Mouse (Mus musculus) heart, embryonic 15.5 days (tissue): ENCODE measurements at regions not wholly inside any gene's neighbourhood (a gene's known extent, or its start where the extent isn't known, plus 50 kb on each side); places are given as distances from the start of the nearest gene placed in this dataset.

Experiments used
- ATAC-seq: fragments of 200-750 bp; cut with Nextera tagmentation; replicated peaks from 2 replicates; pipeline ENCODE4 v1.8.0; 2017; ENCODE audit warnings: low read depth, moderate TSS enrichment; ENCODE audit not compliant: insufficient number of reproducible peaks, insufficient read depth, low FRiP score
- H3K27ac ChIP-seq: fragments of 300-500 bp; sonication (generic); 2 replicates; pipeline ENCODE4 v1.5.1; 2015; ENCODE audit warnings: mild to moderate bottlenecking, inconsistent platforms
- H3K27me3 ChIP-seq: fragments of 300-500 bp; sonication (generic); 2 replicates; pipeline ENCODE4 v1.6.1; 2015; ENCODE audit warnings: inconsistent platforms
- H3K36me3 ChIP-seq: fragments of 300-500 bp; sonication (generic); 2 replicates; pipeline ENCODE4 v1.6.1; 2015; ENCODE audit warnings: mild to moderate bottlenecking, inconsistent platforms
- H3K4me1 ChIP-seq: fragments of 300-500 bp; sonication (generic); replicated peaks from 2 replicates; pipeline ENCODE4 v1.6.1; 2015; ENCODE audit warnings: inconsistent platforms
- H3K4me2 ChIP-seq: fragments of 300-500 bp; sonication (generic); 2 replicates; pipeline ENCODE4 v1.6.1; 2015; ENCODE audit warnings: inconsistent platforms, mild to moderate bottlenecking, moderate library complexity
- H3K4me3 ChIP-seq: fragments of 300-500 bp; sonication (generic); 2 replicates; pipeline ENCODE4 v1.5.1; 2015; ENCODE audit warnings: mild to moderate bottlenecking, inconsistent platforms
- H3K9ac ChIP-seq: fragments of 300-500 bp; sonication (generic); 2 replicates; pipeline ENCODE4 v1.6.1; 2015; ENCODE audit warnings: mild to moderate bottlenecking, inconsistent platforms
- H3K9me3 ChIP-seq: fragments of 300-500 bp; sonication (generic); replicated peaks from 2 replicates; pipeline ENCODE4 v1.6.1; 2016; ENCODE audit warnings: inconsistent platforms
- WGBS: fragments of 180-500 bp; shearing (Covaris S2); methylation state at CpG from one replicate; pipeline ENCODE4 v1.1.7; 2015; ENCODE audit warnings: mixed read lengths; 5-methylcytosine and 5-hydroxymethylcytosine counted together

DNA sequence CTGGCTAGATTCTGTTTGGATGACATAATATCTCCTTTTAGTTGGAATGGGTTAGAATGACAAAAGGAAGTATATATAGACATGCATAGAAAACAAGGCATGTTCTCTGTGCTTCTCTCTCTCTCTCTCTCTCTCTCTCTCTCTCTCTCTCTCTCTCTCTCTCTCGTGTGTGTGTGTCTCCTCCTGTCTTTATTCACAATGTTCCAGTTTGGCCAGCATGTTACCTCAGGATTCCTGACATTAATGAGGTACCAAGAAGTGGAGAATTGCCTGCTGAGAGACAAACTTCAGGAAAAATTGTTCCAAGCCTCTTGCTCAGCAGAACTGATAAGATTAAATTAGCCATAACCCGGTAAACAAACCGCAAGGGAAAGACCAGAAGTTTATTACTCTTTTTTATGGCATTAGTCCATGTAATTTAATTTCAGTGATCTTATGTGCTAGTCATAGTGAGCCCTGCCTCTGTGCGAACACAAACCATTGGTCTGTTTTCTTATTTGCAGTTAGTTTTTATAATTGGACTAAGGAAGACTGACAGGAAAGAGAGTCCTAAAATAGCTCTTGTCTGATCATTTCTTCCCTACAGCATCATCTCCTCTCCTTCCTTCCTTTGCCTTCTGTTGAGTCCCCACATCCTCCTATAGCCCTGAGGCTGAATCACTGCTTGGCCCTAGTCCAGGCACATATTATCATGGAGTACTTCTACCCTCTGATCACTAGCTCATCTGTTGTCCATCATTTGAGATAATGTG, 323.5 kb upstream of the 1700056E22Rik start:
- no peak overlapping the region for H3K4me3 ChIP-seq
- H3K27me3 ChIP-seq = no peaks in the 10 kb centered on the region
- H3K27ac ChIP-seq = peak overlapping the region; percentile 20; the same call in 1 of the 2 replicates
- no peaks in the 10 kb centered on the region for H3K9me3 ChIP-seq
- no peak for ATAC-seq
- H3K9ac ChIP-seq = no peak overlapping the region
- H3K36me3 ChIP-seq = no peaks in the 10 kb centered on the region
- WGBS = 32% methylated on average over 4 of the region's 4 CpGs
- no peak overlapping the region for H3K4me2 ChIP-seq
- peaks cover 5% of the 10 kb centered on the region; the same call in 1 of the 2 replicates for H3K4me1 ChIP-seq

DNA sequence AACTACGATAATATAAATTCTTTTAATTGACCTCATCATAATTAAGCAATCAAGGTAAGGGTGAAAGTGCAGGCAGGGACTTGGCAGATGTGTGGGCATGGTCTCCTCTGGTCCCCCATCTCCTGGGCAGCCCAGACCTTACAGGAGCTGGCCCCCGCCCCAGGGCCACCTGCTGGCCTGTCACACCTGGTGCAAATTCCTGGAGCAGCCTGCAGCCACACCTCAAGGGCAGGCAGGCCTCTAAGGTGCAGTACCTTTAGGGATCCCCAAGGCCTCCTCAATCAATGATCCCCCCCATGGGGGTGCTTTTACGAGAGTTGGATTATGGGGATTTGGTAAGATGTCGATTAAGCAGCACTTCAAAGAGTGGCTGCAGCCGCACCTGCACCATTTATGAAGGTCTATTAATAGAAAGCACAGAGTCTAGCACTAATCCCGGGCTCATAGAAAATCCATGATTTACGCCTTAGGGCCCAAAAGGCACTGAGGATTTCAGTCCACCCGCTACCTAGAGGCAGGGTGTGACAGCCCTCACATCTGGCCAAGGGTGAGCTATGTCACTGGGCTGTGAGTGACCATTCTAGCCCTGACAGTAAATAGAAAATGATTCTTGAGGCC, 319.8 kb upstream of the 1700056E22Rik start:
- H3K4me2 ChIP-seq = no peak overlapping the region
- no peaks in the 10 kb centered on the region for H3K9me3 ChIP-seq
- peaks cover 5% of the 10 kb centered on the region; the same call in 1 of the 2 replicates for H3K4me1 ChIP-seq
- H3K27ac ChIP-seq = no peak overlapping the region
- no peak for ATAC-seq
- H3K4me3 ChIP-seq = no peak overlapping the region
- WGBS = 67% methylated on average over 8 of the region's 8 CpGs
- H3K36me3 ChIP-seq = no peaks in the 10 kb centered on the region
- H3K27me3 ChIP-seq = no peaks in the 10 kb centered on the region
- no peak overlapping the region for H3K9ac ChIP-seq

DNA sequence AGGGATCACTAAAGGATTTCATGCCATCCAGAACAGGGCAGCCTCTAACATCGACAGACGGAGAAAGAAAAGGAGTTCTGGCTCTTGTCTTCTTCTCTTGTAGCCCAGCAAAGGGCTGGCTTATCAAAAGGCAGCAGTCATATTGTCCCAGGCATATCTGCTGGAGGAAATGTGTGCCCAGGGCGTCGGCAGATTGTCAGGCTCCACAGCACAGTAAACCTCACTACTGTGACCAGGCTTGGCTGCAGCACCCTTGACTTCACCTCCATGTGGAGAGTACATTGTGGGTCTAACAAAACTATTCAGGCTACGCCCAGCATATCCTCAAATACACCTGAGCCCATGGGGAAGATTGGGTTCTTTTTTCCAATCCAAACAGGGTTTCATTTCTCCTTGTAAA, 317.7 kb upstream of the 1700056E22Rik start:
- WGBS = 36% methylated on average over 5 of the region's 5 CpGs
- Histone ChIP-seq H3K4me2 (no peak overlapping the region), H3K4me1 (no peaks in the 10 kb centered on the region), H3K9me3 (no peaks in the 10 kb centered on the region), H3K9ac (no peak overlapping the region), H3K36me3 (no peaks in the 10 kb centered on the region), H3K27ac (no peak overlapping the region), H3K27me3 (no peaks in the 10 kb centered on the region), H3K4me3 (no peak overlapping the region)
- ATAC-seq = no peak

DNA sequence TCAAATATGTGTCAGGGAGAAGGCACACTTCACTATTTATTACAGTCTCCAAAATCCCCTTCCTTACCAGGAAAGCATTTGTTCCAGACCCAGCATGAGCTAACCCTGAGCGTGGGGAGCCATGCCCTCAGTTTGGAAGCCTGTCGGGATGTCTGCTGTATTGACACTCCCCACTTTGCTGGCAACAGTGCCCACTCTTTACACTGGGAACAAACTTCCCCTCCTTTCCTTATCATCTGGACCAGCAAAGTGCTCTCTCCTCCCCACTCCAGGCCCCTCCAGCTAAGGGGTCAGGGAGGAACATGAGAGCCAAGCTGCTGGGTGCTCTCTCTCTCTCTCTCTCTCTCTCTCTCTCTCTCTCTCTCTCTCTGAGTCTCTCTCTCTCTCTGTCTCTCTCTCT, 310.7 kb upstream of the 1700056E22Rik start:
- Histone ChIP-seq H3K27me3 (no peaks in the 10 kb centered on the region), H3K27ac (no peak overlapping the region), H3K4me1 (no peaks in the 10 kb centered on the region), H3K9ac (no peak overlapping the region), H3K4me3 (no peak overlapping the region), H3K9me3 (no peaks in the 10 kb centered on the region), H3K4me2 (no peak overlapping the region), H3K36me3 (no peaks in the 10 kb centered on the region)
- no peak for ATAC-seq
- 45% methylated on average over 2 of the region's 2 CpGs for WGBS

DNA sequence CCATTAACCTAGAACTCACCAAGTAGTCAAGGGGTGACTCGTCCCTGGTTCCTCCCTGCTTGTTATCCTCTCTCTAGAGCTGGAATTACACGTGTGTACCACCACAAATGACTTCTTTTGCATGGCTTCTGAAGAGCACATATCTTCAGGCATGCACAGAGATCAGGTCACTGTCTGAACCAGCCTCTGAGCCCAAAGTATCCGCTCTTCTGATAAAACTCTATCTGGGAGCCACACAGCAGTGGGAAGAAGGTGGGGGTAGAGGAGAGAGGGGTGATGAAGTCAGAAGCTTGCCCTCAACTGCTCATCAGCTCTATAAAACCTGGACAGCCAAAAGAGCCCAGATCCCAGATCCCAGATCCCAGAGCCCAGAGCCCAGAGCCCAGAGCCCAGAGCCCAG, 301.9 kb upstream of the 1700056E22Rik start:
- no peak for ATAC-seq
- Histone ChIP-seq H3K9ac (no peak overlapping the region), H3K36me3 (no peaks in the 10 kb centered on the region), H3K27me3 (no peaks in the 10 kb centered on the region), H3K4me1 (no peaks in the 10 kb centered on the region), H3K9me3 (no peaks in the 10 kb centered on the region), H3K4me2 (no peak overlapping the region), H3K27ac (no peak overlapping the region), H3K4me3 (no peak overlapping the region)
- 72% methylated on average over 3 of the region's 3 CpGs for WGBS

DNA sequence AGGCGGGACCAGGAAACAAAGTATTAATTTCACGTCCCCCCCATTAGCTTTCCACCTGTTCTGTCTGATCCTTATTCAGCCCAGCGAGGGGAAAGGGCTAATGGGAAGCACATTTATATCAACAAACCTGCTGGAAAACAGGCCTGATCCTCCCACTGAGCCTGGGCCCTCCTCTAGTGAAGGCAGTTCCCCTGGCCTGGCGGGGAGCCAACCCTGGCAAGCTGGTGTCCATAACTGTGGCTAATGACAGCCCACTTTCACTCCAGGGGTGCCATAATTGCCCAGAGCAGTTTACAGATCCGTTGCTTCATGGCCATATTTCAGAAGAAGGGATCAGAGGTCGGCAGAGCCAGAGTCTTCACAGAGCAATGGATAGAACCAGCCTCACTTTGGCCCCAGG, 301.2 kb upstream of the 1700056E22Rik start:
- 57% methylated on average over 6 of the region's 6 CpGs for WGBS
- H3K4me3 ChIP-seq = no peak overlapping the region
- ATAC-seq = no peak
- no peak overlapping the region for H3K4me2 ChIP-seq
- H3K9me3 ChIP-seq = no peaks in the 10 kb centered on the region
- H3K4me1 ChIP-seq = no peaks in the 10 kb centered on the region
- no peaks in the 10 kb centered on the region for H3K36me3 ChIP-seq
- H3K9ac ChIP-seq = no peak overlapping the region
- H3K27ac ChIP-seq = no peak overlapping the region
- H3K27me3 ChIP-seq = no peaks in the 10 kb centered on the region

DNA sequence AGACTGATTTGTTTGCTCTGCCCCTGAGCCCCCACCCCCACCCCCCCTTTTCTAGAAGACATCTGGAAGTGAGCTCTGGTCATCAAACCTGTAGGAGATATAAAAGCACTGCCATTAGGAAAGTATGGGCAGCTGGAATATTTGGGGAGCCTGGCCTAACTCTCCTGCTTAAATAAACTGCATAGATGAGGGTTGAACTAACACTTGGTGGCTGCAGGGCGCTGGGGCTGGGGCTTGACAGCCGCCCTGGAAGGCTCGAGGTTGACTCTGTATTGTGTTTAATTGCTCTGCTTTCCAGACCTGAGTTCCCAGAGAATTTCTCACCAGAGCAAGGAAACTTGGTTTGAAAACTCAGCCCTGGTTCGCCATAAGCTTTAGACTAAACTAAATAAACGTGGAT, 300.7 kb upstream of the 1700056E22Rik start:
- Histone ChIP-seq H3K36me3 (no peaks in the 10 kb centered on the region), H3K9ac (no peak overlapping the region), H3K9me3 (no peaks in the 10 kb centered on the region), H3K27me3 (no peaks in the 10 kb centered on the region), H3K4me2 (no peak overlapping the region), H3K4me1 (no peaks in the 10 kb centered on the region), H3K27ac (no peak overlapping the region), H3K4me3 (no peak overlapping the region)
- ATAC-seq = no peak
- WGBS = 68% methylated on average over 5 of the region's 5 CpGs

DNA sequence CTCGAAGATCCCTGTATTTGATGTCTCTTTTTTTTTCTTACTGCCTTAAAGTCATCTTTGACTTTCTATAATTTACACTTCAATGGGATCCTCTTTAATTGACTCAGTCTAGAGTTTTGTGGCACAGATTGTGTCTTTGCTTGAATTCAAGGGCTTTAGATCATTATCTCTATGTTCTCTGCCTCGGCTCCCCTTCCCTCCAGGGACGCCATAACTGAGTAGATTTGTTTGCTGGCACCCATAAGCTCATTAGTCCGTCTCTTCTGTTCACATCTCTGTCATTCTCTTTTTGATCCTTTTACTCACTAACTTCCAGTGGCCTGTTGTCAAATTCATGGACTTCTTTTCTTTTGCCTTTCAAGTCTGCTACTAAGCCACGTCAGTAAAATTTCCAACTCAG, 299.0 kb upstream of the 1700056E22Rik start:
- no peak overlapping the region for H3K9ac ChIP-seq

DNA sequence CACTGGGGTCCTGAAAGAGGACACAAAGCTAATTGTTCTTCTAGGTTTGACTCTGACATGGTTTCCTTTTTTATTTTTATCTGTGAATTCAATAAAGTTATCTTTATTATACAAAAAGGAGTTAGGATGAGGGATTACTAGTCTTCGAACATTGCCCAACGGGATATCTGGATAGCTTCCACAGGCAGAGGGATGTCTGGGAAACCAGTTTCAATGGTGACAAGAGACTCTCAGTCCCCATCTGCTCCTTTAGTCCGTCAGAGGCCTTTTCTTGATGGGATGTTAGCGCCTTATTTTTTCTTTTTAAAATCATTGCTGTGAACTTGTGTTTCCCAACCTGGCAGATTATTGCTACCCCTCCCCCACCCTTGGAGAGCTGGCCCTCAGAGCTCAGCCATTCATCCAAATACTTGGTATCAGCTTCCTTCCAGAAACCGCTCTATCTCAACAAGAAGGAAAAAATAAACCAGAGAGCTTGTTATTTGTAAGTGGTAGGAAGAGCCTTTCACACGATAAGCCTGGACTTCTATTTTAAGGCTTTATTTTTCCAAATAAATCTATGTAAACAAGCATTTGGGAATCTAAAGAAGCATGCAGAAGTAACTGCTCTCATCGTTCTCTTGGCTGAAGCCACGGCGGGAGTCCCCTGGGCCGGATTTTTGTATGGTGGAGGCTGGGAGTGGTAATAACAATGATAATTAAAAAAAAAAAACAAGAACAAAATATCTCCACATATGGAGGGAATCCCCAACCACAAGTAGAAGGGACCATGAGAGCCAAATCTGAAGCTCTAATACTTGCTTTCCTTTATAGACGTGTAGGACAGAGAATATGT, 296.6 kb upstream of the 1700056E22Rik start:
- Histone ChIP-seq H3K9ac (no peak overlapping the region), H3K27me3 (no peaks in the 10 kb centered on the region), H3K4me2 (no peak overlapping the region), H3K36me3 (no peaks in the 10 kb centered on the region), H3K9me3 (no peaks in the 10 kb centered on the region), H3K4me3 (no peak overlapping the region), H3K27ac (no peak overlapping the region), H3K4me1 (no peaks in the 10 kb centered on the region)
- no peak for ATAC-seq
- WGBS = 61% methylated on average over 11 of the region's 11 CpGs

More for the DNA sequence above, 299.0 kb upstream of the 1700056E22Rik start:
- 85% methylated on average over 5 of the region's 5 CpGs for WGBS
- no peak overlapping the region for H3K4me2 ChIP-seq
- H3K36me3 ChIP-seq = no peaks in the 10 kb centered on the region
- H3K4me3 ChIP-seq = no peak overlapping the region
- no peaks in the 10 kb centered on the region for H3K27me3 ChIP-seq
- H3K9me3 ChIP-seq = no peaks in the 10 kb centered on the region
- H3K27ac ChIP-seq = no peak overlapping the region
- H3K4me1 ChIP-seq = no peaks in the 10 kb centered on the region
- no peak for ATAC-seq

DNA sequence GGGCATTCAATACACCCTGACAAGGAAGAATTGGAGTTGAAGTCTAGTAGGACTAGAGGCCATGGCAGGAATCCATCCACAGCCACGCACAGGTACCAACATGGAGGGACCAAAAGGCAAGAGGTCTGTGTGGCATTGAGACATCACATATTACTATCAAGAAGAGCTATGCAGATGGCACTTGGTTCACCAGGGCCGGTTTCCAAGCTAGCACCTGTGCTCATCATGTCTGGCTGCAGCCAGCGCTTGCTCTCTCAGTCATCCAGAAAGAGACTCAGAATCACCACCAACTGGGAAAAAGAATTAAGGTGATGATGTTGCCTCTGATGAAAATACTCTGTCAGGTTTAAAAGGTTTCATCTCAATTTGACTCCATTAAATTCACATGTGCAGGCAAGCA, 292.1 kb upstream of the 1700056E22Rik start:
- 89% methylated on average over 3 of the region's 3 CpGs for WGBS
- H3K36me3 ChIP-seq = no peaks in the 10 kb centered on the region

DNA sequence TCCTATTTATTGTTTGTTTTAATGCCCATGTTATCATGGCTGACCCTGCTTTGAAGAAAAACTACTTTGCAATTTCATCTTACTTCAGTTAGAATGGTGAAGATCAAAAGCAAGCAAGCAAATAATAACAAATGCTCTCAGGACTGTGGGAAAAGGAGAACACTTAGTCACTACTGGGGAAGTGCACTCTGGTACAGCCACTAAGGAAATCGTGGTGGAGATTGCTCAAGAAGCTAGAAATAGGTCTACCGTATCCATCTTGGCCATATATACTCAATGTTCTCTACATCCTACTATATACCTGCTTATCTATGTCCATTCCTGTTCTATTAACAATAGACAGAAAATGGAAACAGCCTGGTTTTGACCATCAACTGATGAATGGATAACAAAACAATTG, 290.1 kb upstream of the 1700056E22Rik start:
- H3K27ac ChIP-seq = no peak overlapping the region
- no peak overlapping the region for H3K4me3 ChIP-seq
- ATAC-seq = no peak
- no peaks in the 10 kb centered on the region for H3K27me3 ChIP-seq
- no peak overlapping the region for H3K9ac ChIP-seq
- H3K9me3 ChIP-seq = no peaks in the 10 kb centered on the region
- WGBS = 68% methylated on average over 2 of the region's 2 CpGs
- H3K4me1 ChIP-seq = no peaks in the 10 kb centered on the region
- H3K4me2 ChIP-seq = no peak overlapping the region
- no peaks in the 10 kb centered on the region for H3K36me3 ChIP-seq

More for the DNA sequence above, 292.1 kb upstream of the 1700056E22Rik start:
- H3K4me3 ChIP-seq = no peak overlapping the region
- no peak overlapping the region for H3K9ac ChIP-seq
- no peaks in the 10 kb centered on the region for H3K27me3 ChIP-seq
- H3K27ac ChIP-seq = no peak overlapping the region
- no peaks in the 10 kb centered on the region for H3K4me1 ChIP-seq
- no peak overlapping the region for H3K4me2 ChIP-seq
- no peak for ATAC-seq
- H3K9me3 ChIP-seq = no peaks in the 10 kb centered on the region
